Comparison of ENCODE assay signal across 8 mouse cellular contexts in the genomic region with DNA sequence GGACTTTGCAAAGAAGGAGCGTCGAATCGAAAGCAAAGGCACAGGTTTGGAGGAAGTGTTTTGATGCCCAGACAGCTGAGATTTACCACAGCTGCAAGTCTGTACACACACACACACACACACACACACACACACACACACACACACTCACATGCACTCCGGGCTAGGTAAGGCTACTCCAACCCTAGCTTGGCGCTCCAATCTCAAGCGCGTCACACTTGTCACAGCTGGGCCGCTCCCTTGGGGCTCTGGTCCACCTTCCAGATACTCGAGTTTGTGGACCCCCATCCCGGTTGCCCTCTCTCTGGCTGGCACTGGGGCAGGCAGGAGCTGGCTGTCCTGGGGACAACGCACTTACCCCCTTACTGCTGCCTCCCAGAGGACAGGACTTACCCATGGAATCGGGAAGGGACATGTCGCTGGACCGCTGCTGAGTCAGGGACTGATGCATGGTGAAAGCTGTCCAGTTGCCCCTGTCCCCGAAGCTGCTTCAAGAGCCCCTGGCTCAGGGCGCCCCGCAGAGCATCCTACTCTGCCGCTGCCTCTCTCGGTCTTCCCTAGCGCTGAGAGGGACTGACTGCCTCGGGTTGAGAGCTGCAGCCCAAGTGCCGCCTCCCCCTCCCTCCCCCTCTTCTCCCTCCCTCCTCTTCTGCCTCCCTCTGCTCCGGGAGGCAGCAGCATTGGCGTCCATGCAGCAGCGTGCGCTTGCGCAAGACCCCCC. TPM values are rescaled to one million over a fixed set of nuclear protein-coding genes. Genes with fewer than 3 reads are reported as not detected.
DNase-seq lines count a peak whose midpoint lies in the region; ATAC-seq and TF ChIP-seq lines count a peak whose summit lies in the region.

A gene (minus strand): TSS at position 589 of the 721 bp plus-strand sequence.

- no peak for TF ChIP-seq CTCF in small intestine, adult 2 months (IDR thresholded peaks at IDR 0.05; ENCODE audit: extremely low read depth, insufficient read length, insufficient replicate concordance, low read depth, low read length)

- no peaks in the 10 kb centered on the region for H3K9me3 ChIP-seq in heart, embryonic 14.5 days (ENCODE audit: control insufficient read depth, low read length)

- H3K4me2 ChIP-seq in heart, embryonic 14.5 days (ENCODE audit: low read length), result peak within 1 kb of the TSS; percentile 78

- H3K9ac ChIP-seq in heart, embryonic 14.5 days (ENCODE audit: low read length), result peak within 1 kb of the TSS; percentile 17; the same call in 1 of the 2 replicates

- TF ChIP-seq POLR2A in small intestine, adult 2 months (IDR thresholded peaks at IDR 0.05; ENCODE audit: low read depth, low read length), result no peak

- no peaks in the 10 kb centered on the region; a peak in 1 of 4 replicates for H3K4me1 ChIP-seq in heart, embryonic 14.5 days (ENCODE audit: control insufficient read depth in 2 of 2, insufficient read depth in 2 of 2, low read length in 2 of 2)
- H3K4me1 ChIP-seq in small intestine, adult 2 months (ENCODE audit: control insufficient read depth, insufficient read depth, insufficient read length, low read length), result 0 out of 2 replicates have a peak, but pooled peaks cover 1% of the 10 kb centered on the region

- H3K4me3 ChIP-seq in heart, embryonic 14.5 days (ENCODE audit: control insufficient read depth in 1 of 2, insufficient read depth in 1 of 2, low read depth in 1 of 2, low read length in 2 of 2), result peak within 1 kb of the TSS; percentile 44 to 50
- peak within 1 kb of the TSS; percentile 49 for H3K4me3 ChIP-seq in small intestine, adult 2 months (ENCODE audit: low read depth, low read length)

- H3K27ac ChIP-seq in heart, embryonic 14.5 days (replicated peaks in 1 of 2; ENCODE audit: control insufficient read depth in 1 of 2, insufficient read depth in 1 of 2, low read depth in 2 of 2, low read length in 2 of 2), result no peak within 1 kb of the TSS
- H3K27ac ChIP-seq in small intestine, adult 2 months (ENCODE audit: insufficient read depth, low read depth, low read length), result no peak within 1 kb of the TSS

- H3K36me3 ChIP-seq in heart, embryonic 14.5 days (ENCODE audit: control insufficient read depth, insufficient read depth, low read length), result no peaks in the 10 kb centered on the region
- H3K36me3 ChIP-seq in small intestine, adult 2 months (ENCODE audit: control insufficient read depth, insufficient read depth, low read length), result no peaks in the 10 kb centered on the region

- WGBS in heart, embryonic 14.5 days, result 20% methylated on average over 18 of the region's 27 CpGs
- 15% methylated on average over 24 of the region's 27 CpGs for WGBS in small intestine, adult 2 months

- no peak for DNase-seq in cerebellum, adult 11 months
- DNase-seq in NIH3T3 (ENCODE audit: low read depth), result peak; percentile 54
- peak; percentile 48 for DNase-seq in embryo, embryonic 11 days
- peak in 1 of 2 experiments; percentile 7 for DNase-seq in layer of hippocampus, postnatal 10 days (ENCODE audit: low spot score in 2 of 2)
- peak; percentile 11 for DNase-seq in lung, postnatal 14 days

- peak; percentile 26; the same call in 1 of the 2 replicates for ATAC-seq in cerebellum, adult (ENCODE audit: insufficient number of reproducible peaks, low FRiP score, low TSS enrichment)
- no peak for ATAC-seq in heart, embryonic 14.5 days (ENCODE audit: insufficient number of reproducible peaks, insufficient read depth, low FRiP score, low read depth)

- H3K27me3 ChIP-seq in heart, embryonic 14.5 days (ENCODE audit: control insufficient read depth, insufficient read depth, low read length), result no peaks in the 10 kb centered on the region
- H3K27me3 ChIP-seq in small intestine, adult 2 months (ENCODE audit: control insufficient read depth, insufficient read depth, low read length), result peaks cover 4% of the 10 kb centered on the region; the same call in 1 of the 2 replicates

RNA-seq across cellular contexts. Expression of the gene that starts here (rescaled TPM):
- 27.0 and 34.1 TPM in 2 replicates for polyA plus RNA-seq in heart, embryonic 14.5 days (2014; fragmentation: Nextera tagmentation; extraction: Ambion mirVana)
- total RNA-seq in layer of hippocampus, postnatal 10 days (2021), result 10 to 100 TPM; 12.8 to 19.6 TPM
- 0.13 and 0.47 TPM in 2 replicates for polyA plus RNA-seq in small intestine, adult 2 months (2012; rRNA removed)

Comparison
In these comparisons a context has a peak if more than half of its experiments do, and no peak if none do; other contexts are left out.
1. RNA of the gene that starts here (polyA plus RNA-seq): 27.0 to 34.1 TPM in heart, embryonic 14.5 days; 0.13 to 0.47 TPM in small intestine, adult 2 months; every median in the first group is over 10 times any median in the second.